In genomic region chr3:122103864-122104808, GRCm38 (mm10) we compare ENCODE assay signal across 8 mouse cellular contexts. TPM values are rescaled to one million over a fixed set of nuclear protein-coding genes. Genes with fewer than 3 reads are reported as not detected.
A peak's percentile ranks its signal among the peaks of the same experiment; 100 is the strongest.
DNase-seq lines count a peak whose midpoint lies in the region; ATAC-seq and TF ChIP-seq lines count a peak whose summit lies in the region.

No protein-coding gene starts in this region.

- 0 out of 2 replicates have a peak overlapping the region, but pooled peaks have one; percentile 46 for H3K27ac ChIP-seq in heart, embryonic 11.5 days (ENCODE audit: low read depth, low read length)
- no peak overlapping the region; the same call in 1 of the 2 replicates for H3K27ac ChIP-seq in kidney, embryonic 16.5 days (ENCODE audit: low read length)
- H3K27ac ChIP-seq in liver, embryonic 11.5 days (ENCODE audit: low read depth, low read length), result no peak overlapping the region

- ATAC-seq in erythroid progenitor cell, adult 5-6 weeks (replicated peaks; ENCODE audit: low FRiP score, poor library complexity, severe bottlenecking), result peak; percentile 57; the same call in 1 of the 2 replicates
- peak; percentile 47; the same call in 1 of the 2 replicates for ATAC-seq in heart, embryonic 11.5 days (replicated peaks; ENCODE audit: insufficient number of reproducible peaks, low FRiP score, low TSS enrichment)
- peak; percentile 69 for ATAC-seq in kidney, embryonic 16.5 days (ENCODE audit: low FRiP score, low TSS enrichment)
- ATAC-seq in liver, embryonic 11.5 days (replicated peaks; ENCODE audit: low FRiP score), result no peak; the same call in 1 of the 2 replicates

- TF ChIP-seq CTCF in brain, embryonic 14.5 days (IDR thresholded peaks at IDR 0.05; ENCODE audit: borderline replicate concordance, extremely low read depth, insufficient read depth, insufficient read length), result peak; percentile 88

- peak; percentile 70 to 71 for DNase-seq in B cell, adult 2 months
- DNase-seq in brain, embryonic 14.5 days (ENCODE audit: low read depth), result peak; percentile 78
- peak; percentile 79 for DNase-seq in liver, embryonic 11.5 days (ENCODE audit: low spot score)
- DNase-seq in naive thymus-derived CD4-positive, alpha-beta T cell, adult 2 months (ENCODE audit: low read depth), result peak; percentile 81
- DNase-seq in splenic B cell, adult 2 months (ENCODE audit: low read depth, low spot score), result peak; percentile 60

- H3K36me3 ChIP-seq in heart, embryonic 11.5 days (ENCODE audit: control insufficient read depth, insufficient read depth, low read length), result no peaks in the 10 kb centered on the region
- H3K36me3 ChIP-seq in kidney, embryonic 16.5 days (ENCODE audit: insufficient read depth, low read length), result no peaks in the 10 kb centered on the region
- H3K36me3 ChIP-seq in liver, embryonic 11.5 days (ENCODE audit: control insufficient read depth, insufficient read depth, low read length), result no peaks in the 10 kb centered on the region
- no peaks in the 10 kb centered on the region for H3K36me3 ChIP-seq in splenic B cell, adult 2 months (ENCODE audit: control insufficient read depth, insufficient read depth, low read length, poor library complexity, severe bottlenecking)

- H3K9ac ChIP-seq in heart, embryonic 11.5 days (ENCODE audit: low read depth, low read length), result peak overlapping the region; percentile 39; the same call in 1 of the 2 replicates
- peak overlapping the region; percentile 33; the same call in 1 of the 2 replicates for H3K9ac ChIP-seq in kidney, embryonic 16.5 days (replicated peaks; ENCODE audit: low read length)
- H3K9ac ChIP-seq in liver, embryonic 11.5 days (ENCODE audit: low read depth, low read length), result no peak overlapping the region

- peak overlapping the region; percentile 22; the same call in 1 of the 2 replicates for H3K4me3 ChIP-seq in heart, embryonic 11.5 days (ENCODE audit: low read depth, low read length)
- H3K4me3 ChIP-seq in kidney, embryonic 16.5 days (ENCODE audit: low read length), result peak overlapping the region; percentile 20; the same call in 1 of the 2 replicates
- H3K4me3 ChIP-seq in liver, embryonic 11.5 days (ENCODE audit: low read depth, low read length), result no peak overlapping the region

- peaks cover 13% of the 10 kb centered on the region for H3K4me1 ChIP-seq in heart, embryonic 11.5 days (ENCODE audit: control insufficient read depth, insufficient read depth, low read length)
- peaks cover 10% of the 10 kb centered on the region; the same call in 1 of the 2 replicates for H3K4me1 ChIP-seq in kidney, embryonic 16.5 days (ENCODE audit: insufficient read depth, low read length)
- peaks cover 15% of the 10 kb centered on the region for H3K4me1 ChIP-seq in liver, embryonic 11.5 days (replicated peaks; ENCODE audit: control insufficient read depth, insufficient read depth, low read length)

- TF ChIP-seq POLR2A in brain, embryonic 14.5 days (IDR thresholded peaks at IDR 0.05; ENCODE audit: borderline replicate concordance, extremely low read depth, insufficient read depth, insufficient read length, poor library complexity, severe bottlenecking), result no peak

- no peaks in the 10 kb centered on the region for H3K27me3 ChIP-seq in heart, embryonic 11.5 days (ENCODE audit: control insufficient read depth, insufficient read depth, low read length)
- H3K27me3 ChIP-seq in kidney, embryonic 16.5 days (ENCODE audit: insufficient read depth, low read length), result no peaks in the 10 kb centered on the region
- no peaks in the 10 kb centered on the region for H3K27me3 ChIP-seq in liver, embryonic 11.5 days (replicated peaks; ENCODE audit: control insufficient read depth, insufficient read depth, low read length)
- no peaks in the 10 kb centered on the region for H3K27me3 ChIP-seq in splenic B cell, adult 2 months (ENCODE audit: control insufficient read depth, insufficient read depth, low read length, poor library complexity, severe bottlenecking)

- WGBS in heart, embryonic 11.5 days (ENCODE audit: insufficient replicate concordance), result 21% methylated on average over 20 of the region's 20 CpGs
- WGBS in kidney, embryonic 16.5 days, result 31% methylated on average over 20 of the region's 20 CpGs
- 32% methylated on average over 20 of the region's 20 CpGs for WGBS in liver, embryonic 11.5 days

- H3K9me3 ChIP-seq in heart, embryonic 11.5 days (replicated peaks; ENCODE audit: control insufficient read depth, low read length), result no peaks in the 10 kb centered on the region
- no peaks in the 10 kb centered on the region for H3K9me3 ChIP-seq in kidney, embryonic 16.5 days (ENCODE audit: low read length)
- H3K9me3 ChIP-seq in liver, embryonic 11.5 days (ENCODE audit: control insufficient read depth, low read length), result no peaks in the 10 kb centered on the region

- peak overlapping the region; percentile 62 for H3K4me2 ChIP-seq in heart, embryonic 11.5 days
- H3K4me2 ChIP-seq in kidney, embryonic 16.5 days (replicated peaks; ENCODE audit: low read depth, low read length), result peak overlapping the region; percentile 44
- H3K4me2 ChIP-seq in liver, embryonic 11.5 days, result peak overlapping the region; percentile 47

RNA-seq across cellular contexts. Expression of gene Abca4, which starts 59.9 kb away (rescaled TPM):
- 1.9 and 5.0 TPM in 2 replicates for polyA plus RNA-seq in brain, embryonic 14.5 days (2012; rRNA removed)
- total RNA-seq in erythroid progenitor cell, adult 5-6 weeks (2015; ENCODE audit: low replicate concordance), result 1.8 TPM in 1 of 2 replicates, not detected in the other
- not detected in 2 replicates for total RNA-seq in erythroid progenitor cell, adult 5-6 weeks (2017; ENCODE audit: low replicate concordance)
- polyA plus RNA-seq in heart, embryonic 11.5 days (2014; fragmentation: Nextera tagmentation; extraction: Ambion mirVana), result 3.1 and 5.1 TPM in 2 replicates
- 0.73 and 1.4 TPM in 2 replicates for polyA plus RNA-seq in kidney, embryonic 16.5 days (2015; fragmentation: Nextera tagmentation; extraction: Ambion mirVana)
- 1.3 and 3.2 TPM in 2 replicates for polyA plus RNA-seq in liver, embryonic 11.5 days (2014; fragmentation: Nextera tagmentation; extraction: Ambion mirVana)
